Mouse (Mus musculus): ENCODE results near the gene Safb.

The Safb gene

GRCm38 (mm10) chr17:56634023-56634422, 49.4 kb downstream of the Safb start:
- no peak for DNase-seq (ENCODE audit: low read depth in 1 of 2, low spot score in 2 of 2)

GRCm38 (mm10) chr17:56643237-56643636, 58.6 kb downstream of the Safb start:
- DNase-seq (ENCODE audit: low read depth in 1 of 2, low spot score in 2 of 2) = no peak

GRCm38 (mm10) chr17:56647546-56647945, 62.9 kb downstream of the Safb start:
- DNase-seq (ENCODE audit: low read depth in 1 of 2, low spot score in 2 of 2) = no peak

GRCm38 (mm10) chr17:56651801-56652200, 67.2 kb downstream of the Safb start:
- no peak for DNase-seq (ENCODE audit: low read depth in 1 of 2, low spot score in 2 of 2)

GRCm38 (mm10) chr17:56654771-56655170, 70.1 kb downstream of the Safb start:
- DNase-seq (ENCODE audit: low read depth in 1 of 2, low spot score in 2 of 2) = no peak

- no peak for DNase-seq (ENCODE audit: low read depth in 1 of 2, low spot score in 2 of 2)
Observed at GRCm38 (mm10) chr17:56655311-56655710, 70.7 kb downstream of the Safb start.

Data from monocyte, adult 2 months (primary cell).